Mouse (Mus musculus) neural tube, embryonic 14.5 days (tissue): Measurements from ENCODE around the gene Fv1. TPM values are rescaled to one million over a fixed set of nuclear protein-coding genes. Genes with fewer than 3 reads are reported as not detected.
"Not testable (repeated sequence)": the region's sequence is repeated elsewhere in the genome, so short reads cannot be mapped to it uniquely, and the experiment has no call there.

Experiments used
- ATAC-seq: fragments of 200-750 bp; cut with Nextera tagmentation; 2 replicates; pipeline ENCODE4 v1.8.0; 2017; ENCODE audit warnings: low read depth, mild to moderate bottlenecking, moderate TSS enrichment, moderate library complexity
- H3K27ac ChIP-seq: fragments of 300-500 bp; sonication (generic); 2 replicates; pipeline ENCODE4 v1.5.1; 2014; ENCODE audit warnings: low read depth, mild to moderate bottlenecking, control low read depth, low read length, moderate library complexity, mixed read lengths
- H3K27me3 ChIP-seq: fragments of 300-500 bp; sonication (generic); 2 replicates; pipeline ENCODE4 v1.6.1; 2014; ENCODE audit warnings: low read length; ENCODE audit not compliant: control insufficient read depth, insufficient read depth
- H3K36me3 ChIP-seq: fragments of 300-500 bp; sonication (generic); 2 replicates; pipeline ENCODE4 v1.6.1; 2014; ENCODE audit warnings: low read length, mixed read lengths; ENCODE audit not compliant: control insufficient read depth, insufficient read depth
- H3K4me1 ChIP-seq: fragments of 300-500 bp; sonication (generic); 2 replicates; pipeline ENCODE4 v1.6.1; 2014; ENCODE audit warnings: low read length; ENCODE audit not compliant: control insufficient read depth, insufficient read depth
- H3K4me2 ChIP-seq: fragments of 300-500 bp; sonication (generic); 2 replicates; pipeline ENCODE4 v1.6.1; 2014; ENCODE audit warnings: mild to moderate bottlenecking, low read depth, low read length, control low read depth
- H3K4me3 ChIP-seq: fragments of 300-500 bp; sonication (generic); 2 replicates; pipeline ENCODE4 v1.5.1; 2014; ENCODE audit warnings: low read depth, low read length, control low read depth, mixed read lengths
- H3K9ac ChIP-seq: fragments of 300-500 bp; sonication (generic); replicated peaks from 2 replicates; pipeline ENCODE4 v1.6.1; 2014; ENCODE audit warnings: low read depth, mild to moderate bottlenecking, control low read depth, low read length, mixed read lengths
- H3K9me3 ChIP-seq: fragments of 300-500 bp; sonication (generic); 2 replicates; pipeline ENCODE4 v1.6.1; 2016; ENCODE audit warnings: low read length; ENCODE audit not compliant: control insufficient read depth
- WGBS: fragments of 180-500 bp; shearing (Covaris S2); extraction: QIAGEN DNeasy Blood & Tissue Kit; methylation state at CpG from one replicate; pipeline ENCODE4 v1.1.7; 2014; 5-methylcytosine and 5-hydroxymethylcytosine counted together
- polyA plus RNA-seq: library from polyadenylated mRNA; unstranded; fragments of >200 nt; fragmentation: Nextera tagmentation; extraction: Ambion mirVana; gene quantifications from 2 replicates; pipeline ENCODE4 v1.2.1, GENCODE M21; 2014

The Fv1 gene
- polyA plus RNA-seq = 7.4 and 13.8 TPM in 2 replicates

DNA sequence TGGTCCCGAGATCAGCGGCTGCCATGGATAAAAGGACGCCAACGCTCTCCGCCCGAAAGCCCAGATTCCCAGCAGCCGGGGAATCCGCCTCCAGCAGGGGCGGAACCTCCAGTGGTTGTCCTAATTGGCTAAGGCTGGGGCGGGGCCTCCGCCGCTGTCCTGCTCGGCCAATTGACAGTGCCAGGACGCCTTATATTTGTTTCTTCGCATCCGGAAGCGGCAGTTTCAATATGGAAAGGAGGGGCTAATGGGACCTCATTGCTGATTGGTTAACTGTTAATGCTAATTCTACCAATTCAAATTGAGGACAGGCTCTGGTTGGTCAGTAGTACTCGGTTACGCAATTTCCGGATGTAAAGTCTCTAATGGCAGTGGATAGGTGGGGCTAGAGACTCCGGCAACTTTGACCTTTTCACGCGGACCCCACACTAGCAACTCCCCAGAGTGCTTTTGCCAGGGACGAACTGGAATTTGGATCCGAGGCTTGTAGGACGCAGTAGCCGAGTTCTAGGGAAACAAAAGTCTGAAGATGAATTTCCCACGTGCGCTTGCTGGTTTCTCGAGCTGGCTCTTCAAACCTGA is at the start of gene Fv1, which contains the start of gene Miip:
Gene Fv1 (plus strand): TSS at position 530 of the 582 bp plus-strand sequence.
Gene Miip (minus strand): TSS at position 367 of the 582 bp plus-strand sequence.
- Histone ChIP-seq H3K27ac (peak within 1 kb of the TSS; percentile 82), H3K36me3 (peaks cover 18% of the 10 kb centered on the region), H3K9ac (peak within 1 kb of the TSS; percentile 68), H3K9me3 (no peaks in the 10 kb centered on the region), H3K4me3 (peak within 1 kb of the TSS; percentile 60), H3K4me1 (peaks cover 16% of the 10 kb centered on the region), H3K4me2 (peak within 1 kb of the TSS; percentile 88), H3K27me3 (no peaks in the 10 kb centered on the region)
- WGBS = under 1% methylated on average over 30 of the region's 30 CpGs
- ATAC-seq = peak; percentile 98

DNA sequence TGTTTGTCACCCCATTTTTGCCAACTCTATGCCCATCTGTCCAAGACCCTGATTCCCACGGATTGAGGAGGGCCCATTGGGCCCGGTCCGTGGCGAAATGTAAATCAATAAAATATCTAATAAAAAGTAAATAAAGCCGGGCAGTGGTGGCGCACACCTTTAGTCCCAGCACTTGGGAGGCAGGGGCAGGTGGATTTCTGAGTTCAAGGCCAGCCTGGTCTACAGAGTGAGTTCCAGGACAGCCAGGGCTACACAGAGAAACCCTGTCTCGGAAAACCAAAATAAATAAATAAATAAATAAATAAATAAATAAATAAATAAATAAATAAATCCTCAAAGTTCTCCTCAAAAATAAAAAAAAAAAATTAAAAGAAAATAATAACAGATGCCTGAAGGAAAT is 49.1 kb upstream of the Fv1 start:
- WGBS = 84% methylated on average over 7 of the region's 7 CpGs
- ATAC-seq = not testable (repeated sequence)
- peaks cover 16% of the 10 kb centered on the region for H3K9me3 ChIP-seq

DNA sequence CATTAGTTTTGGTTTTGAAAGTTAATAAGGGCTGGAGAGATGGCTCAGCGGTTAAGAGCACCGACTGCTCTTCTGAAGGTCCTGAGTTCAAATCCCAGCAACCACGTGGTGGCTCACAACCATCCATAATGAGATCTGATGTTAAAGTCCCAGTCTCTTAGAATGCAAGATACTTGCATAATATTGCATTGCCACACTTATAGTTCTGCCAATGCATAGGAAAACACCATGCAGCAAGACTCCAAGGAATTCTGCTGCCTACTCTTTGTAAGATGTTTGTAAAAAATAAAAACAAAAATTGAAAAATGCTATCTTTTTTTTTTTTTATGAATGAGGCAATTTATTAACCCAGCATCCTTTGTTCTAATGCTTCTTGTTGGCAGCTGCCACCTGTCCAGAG is 47.4 kb upstream of the Fv1 start:
- Histone ChIP-seq H3K36me3 (peaks cover 20% of the 10 kb centered on the region), H3K9me3 (peaks cover 33% of the 10 kb centered on the region)
- H3K27me3 ChIP-seq, H3K27ac ChIP-seq, H3K4me2 ChIP-seq, H3K4me1 ChIP-seq, H3K9ac ChIP-seq, ATAC-seq, H3K4me3 ChIP-seq: not testable (repeated sequence)
- 84% methylated on average over 3 of the region's 3 CpGs for WGBS

More for the DNA sequence above, 49.1 kb upstream of the Fv1 start:
- not testable (repeated sequence) for H3K36me3 ChIP-seq, H3K4me1 ChIP-seq, H3K27ac ChIP-seq, H3K9ac ChIP-seq, H3K4me3 ChIP-seq, H3K4me2 ChIP-seq, H3K27me3 ChIP-seq

DNA sequence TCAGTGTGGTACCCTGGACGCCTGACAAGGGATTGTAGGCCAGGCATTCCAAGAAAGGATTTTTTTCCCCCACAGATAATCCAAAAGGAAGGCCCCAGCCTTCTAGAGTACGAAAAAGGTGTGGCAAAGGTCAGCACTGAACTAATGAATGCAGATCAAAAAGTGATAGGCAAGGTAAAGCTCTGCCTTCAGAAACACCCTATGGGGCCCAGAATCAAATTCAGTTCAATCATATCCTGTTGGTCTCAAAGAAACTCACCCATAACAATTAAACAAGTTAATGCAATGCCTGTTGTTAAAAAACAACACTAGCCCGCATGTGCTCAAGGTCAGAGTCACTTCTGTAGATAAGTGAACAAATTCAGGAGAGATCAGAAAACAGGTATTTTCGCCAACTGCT is 44.4 kb upstream of the Fv1 start:
- Histone ChIP-seq H3K4me1 (no peaks in the 10 kb centered on the region), H3K4me2 (no peak overlapping the region), H3K36me3 (peaks cover 39% of the 10 kb centered on the region), H3K27me3 (no peaks in the 10 kb centered on the region), H3K27ac (no peak overlapping the region), H3K9ac (no peak overlapping the region), H3K4me3 (no peak overlapping the region), H3K9me3 (peaks cover 37% of the 10 kb centered on the region)
- ATAC-seq = no peak
- WGBS = 96% methylated on average over 4 of the region's 4 CpGs

DNA sequence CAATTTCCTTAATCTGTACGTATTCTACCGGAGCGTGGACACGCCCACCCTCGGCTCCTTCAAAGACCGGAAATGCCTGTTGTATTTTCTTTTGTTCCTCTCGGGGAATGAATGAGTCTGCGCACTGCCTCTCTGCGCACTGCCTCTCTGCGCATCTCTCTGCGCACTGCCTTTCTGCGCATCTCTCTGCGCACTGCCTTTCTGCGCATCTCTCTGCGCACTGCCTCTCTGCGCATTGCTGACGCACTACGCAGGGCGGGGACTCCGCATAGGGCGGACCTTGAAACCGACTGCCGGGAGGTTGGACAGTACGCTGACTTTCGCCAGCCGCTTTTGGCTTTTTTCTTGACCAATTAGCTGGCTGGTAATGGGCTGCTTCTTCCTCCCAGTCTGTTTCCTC is 29.5 kb upstream of the Fv1 start:
- ATAC-seq, H3K27me3 ChIP-seq, H3K9ac ChIP-seq, H3K27ac ChIP-seq, H3K4me3 ChIP-seq, H3K4me2 ChIP-seq, H3K36me3 ChIP-seq, H3K4me1 ChIP-seq: not testable (repeated sequence)
- WGBS = 99% methylated on average over 16 of the region's 26 CpGs
- H3K9me3 ChIP-seq = peaks cover 21% of the 10 kb centered on the region

DNA sequence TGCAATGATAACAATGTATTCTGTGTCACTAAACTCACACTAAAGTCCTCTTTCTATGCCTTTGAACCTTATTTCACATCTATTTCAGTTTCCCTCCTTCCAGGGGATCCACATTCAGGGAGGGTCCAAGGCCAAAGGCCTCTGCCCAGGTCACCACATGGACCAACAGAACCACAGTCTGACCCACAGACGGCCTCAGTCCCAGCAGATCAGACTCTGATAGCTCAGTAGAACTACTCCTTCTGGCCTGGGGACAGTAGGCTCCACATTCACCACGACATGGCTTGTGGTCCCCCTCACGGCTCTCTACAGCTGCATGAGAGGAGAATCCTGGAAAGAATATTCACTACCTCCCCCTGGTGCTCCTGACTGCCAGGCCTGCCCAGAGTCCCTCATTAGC is 25.9 kb upstream of the Fv1 start:
- no peak for ATAC-seq
- H3K9ac ChIP-seq = no peak overlapping the region
- peaks cover 5% of the 10 kb centered on the region for H3K4me1 ChIP-seq
- H3K27me3 ChIP-seq = no peaks in the 10 kb centered on the region
- H3K27ac ChIP-seq = no peak overlapping the region
- H3K36me3 ChIP-seq = no peaks in the 10 kb centered on the region; the same call in 1 of the 2 replicates
- H3K9me3 ChIP-seq = peaks cover 24% of the 10 kb centered on the region
- no peak overlapping the region for H3K4me2 ChIP-seq
- no peak overlapping the region for H3K4me3 ChIP-seq
- WGBS = 94% methylated on average over 3 of the region's 3 CpGs

DNA sequence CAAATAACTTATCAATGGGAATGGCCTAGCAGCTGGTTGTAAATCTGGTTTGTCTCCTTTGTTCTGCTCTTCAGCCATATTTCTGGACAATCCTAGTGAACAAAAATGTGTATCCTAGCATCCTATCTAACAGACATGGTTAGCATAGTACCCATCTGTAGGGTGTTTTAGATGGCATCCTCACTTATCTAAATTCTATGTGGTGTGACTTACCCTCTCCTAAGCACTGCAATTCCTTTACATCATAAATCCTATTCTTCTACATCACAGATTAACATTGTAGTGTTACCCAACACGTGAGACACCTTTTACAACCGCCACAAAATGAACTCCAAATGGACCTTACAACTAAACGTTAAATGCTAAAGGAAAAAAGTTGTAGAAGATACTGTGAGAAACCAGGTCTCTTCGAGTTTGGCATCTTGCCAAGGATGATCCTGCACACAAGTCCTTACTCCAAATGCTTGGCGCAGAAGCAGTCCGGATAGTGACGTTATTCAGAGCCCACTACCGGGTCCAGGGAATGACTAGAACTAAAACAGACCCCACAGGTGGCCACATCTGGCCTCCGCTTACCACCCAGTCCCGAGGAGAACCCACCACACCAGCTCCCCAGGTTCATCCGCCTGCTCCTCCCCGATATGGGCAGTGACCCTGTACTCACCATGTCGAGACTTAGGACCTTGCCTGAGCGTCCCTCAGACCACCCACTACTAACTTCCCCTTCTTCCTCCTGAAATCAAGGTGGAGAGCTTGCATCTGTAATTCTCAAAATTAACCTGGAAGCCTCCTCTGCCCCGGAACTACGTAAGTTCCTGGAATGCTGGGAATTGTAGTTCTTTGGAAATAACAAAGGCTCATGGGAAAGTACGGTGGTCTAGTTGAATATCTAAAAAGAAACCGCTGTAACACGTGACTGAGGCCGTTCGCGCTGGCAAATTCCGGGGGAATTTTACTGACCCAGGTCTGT is 20.9 kb upstream of the Fv1 start, which contains the start of gene Zfp933:
Gene Zfp933 (minus strand): TSS at position 753 of the 970 bp plus-strand sequence.
- peak; percentile 90 for ATAC-seq
- 3% methylated on average over 23 of the region's 23 CpGs for WGBS
- no peak within 1 kb of the TSS for H3K27ac ChIP-seq

DNA sequence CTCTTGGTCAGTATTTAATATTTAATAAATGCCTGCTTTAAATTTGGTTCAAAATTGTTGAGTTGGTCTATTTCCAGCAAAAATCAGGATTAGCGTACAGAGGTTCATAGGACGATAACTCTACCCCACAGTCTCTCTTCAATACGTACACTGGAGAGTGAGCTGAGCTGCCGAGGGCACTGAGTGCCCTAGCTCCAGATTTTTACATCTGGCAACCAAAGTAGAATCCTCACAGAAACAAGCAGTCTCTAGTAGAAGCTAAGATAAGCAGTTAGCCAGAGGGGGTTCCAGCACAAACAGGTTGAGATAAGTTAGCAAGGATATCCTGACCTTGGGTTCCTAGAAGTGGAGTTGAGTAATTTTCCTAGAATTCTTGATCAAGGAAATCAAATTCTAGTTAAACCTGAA is 20.2 kb upstream of the Fv1 start:
- H3K4me2 ChIP-seq = peak overlapping the region; percentile 76
- peaks cover 5% of the 10 kb centered on the region for H3K4me1 ChIP-seq
- H3K9me3 ChIP-seq = peaks cover 8% of the 10 kb centered on the region; the same call in 1 of the 2 replicates
- H3K27ac ChIP-seq = no peak overlapping the region
- H3K4me3 ChIP-seq = peak overlapping the region; percentile 68
- no peaks in the 10 kb centered on the region for H3K36me3 ChIP-seq
- 4% methylated on average over 4 of the region's 4 CpGs for WGBS
- no peaks in the 10 kb centered on the region for H3K27me3 ChIP-seq
- peak overlapping the region; percentile 53 for H3K9ac ChIP-seq
- peak; percentile 78 for ATAC-seq

More for the DNA sequence above, 20.9 kb upstream of the Fv1 start, which contains the start of gene Zfp933:
- Histone ChIP-seq H3K4me2 (peak within 1 kb of the TSS; percentile 76), H3K4me3 (peak within 1 kb of the TSS; percentile 68), H3K36me3 (no peaks in the 10 kb centered on the region), H3K4me1 (peaks cover 5% of the 10 kb centered on the region), H3K9ac (peak within 1 kb of the TSS; percentile 60), H3K9me3 (peaks cover 11% of the 10 kb centered on the region; the same call in 1 of the 2 replicates), H3K27me3 (no peaks in the 10 kb centered on the region)

DNA sequence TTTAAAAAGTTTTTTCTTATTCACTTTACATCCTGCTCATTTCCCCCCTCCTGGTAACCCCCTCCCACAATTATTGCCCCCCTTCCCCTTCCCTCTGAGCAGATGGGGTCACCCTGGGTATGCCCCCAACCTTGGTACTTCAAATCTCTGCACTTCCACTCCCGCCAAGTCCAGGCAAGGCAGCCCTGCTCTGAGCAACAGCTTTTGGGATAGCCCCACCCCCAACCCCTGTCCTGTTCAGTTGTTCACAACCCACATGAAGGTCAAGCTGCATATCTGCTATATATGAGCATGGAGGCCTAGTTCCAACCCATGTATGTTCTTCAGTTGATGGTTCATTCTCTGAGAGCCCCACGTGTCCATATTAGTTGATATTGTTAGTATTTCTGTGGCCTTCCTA is 18.0 kb upstream of the Fv1 start:
- 82% methylated on average over 2 of the region's 2 CpGs for WGBS
- Histone ChIP-seq H3K27ac (no peak overlapping the region), H3K4me2 (no peak overlapping the region)

More for the DNA sequence above, 18.0 kb upstream of the Fv1 start:
- Histone ChIP-seq H3K36me3 (no peaks in the 10 kb centered on the region), H3K27me3 (no peaks in the 10 kb centered on the region), H3K9me3 (no peaks in the 10 kb centered on the region), H3K4me3 (no peak overlapping the region), H3K4me1 (peaks cover 5% of the 10 kb centered on the region), H3K9ac (no peak overlapping the region)
- ATAC-seq = no peak
